ENCODE assay signal across 8 mouse cellular contexts in genomic region chr11:119942727-119943427, GRCm38 (mm10). TPM values are rescaled to one million over a fixed set of nuclear protein-coding genes. Genes with fewer than 3 reads are reported as not detected.
DNase-seq lines count a peak whose midpoint lies in the region; ATAC-seq and TF ChIP-seq lines count a peak whose summit lies in the region.

Gene Baiap2, plus strand, starts transcription at chr11:119942763.

- peak; percentile 99 to 100 for TF ChIP-seq POLR2A in MEL (IDR thresholded peaks at IDR 0.05; ENCODE audit: control insufficient read depth in 1 of 2, insufficient read depth in 1 of 2, low read depth in 1 of 2, low read length in 2 of 2, poor library complexity in 1 of 2)
- TF ChIP-seq POLR2A in cerebellum, adult 2 months (IDR thresholded peaks at IDR 0.05; ENCODE audit: borderline replicate concordance, insufficient read depth, low read length): peak; percentile 99

- peak; percentile 99 for DNase-seq in MEL (ENCODE audit: low read depth, low spot score)
- DNase-seq in cerebellum, adult 2 months: peak; percentile 98 to 99
- peak; percentile 97 for DNase-seq in forelimb bud, embryonic 11.5 days (ENCODE audit: low read depth, low spot score)
- peak; percentile 92 for DNase-seq in layer of hippocampus, adult 9-10 months (ENCODE audit: low spot score)
- peak; percentile 91 for DNase-seq in ovary, postnatal 10 days (ENCODE audit: low spot score)
- peak; percentile 99 for DNase-seq in thymus, postnatal 10 days (ENCODE audit: low spot score in 2 of 2)

- no peaks in the 10 kb centered on the region for H3K9me3 ChIP-seq in MEL (replicated peaks; ENCODE audit: insufficient read depth, low read length)
- no peaks in the 10 kb centered on the region for H3K9me3 ChIP-seq in lung, embryonic 16.5 days (ENCODE audit: control insufficient read depth, low read length)

- H3K4me3 ChIP-seq in MEL (ENCODE audit: control insufficient read depth in 1 of 2, insufficient read depth in 1 of 2, low read depth in 2 of 2, low read length in 2 of 2): peak within 1 kb of the TSS; percentile 78 to 80
- peak within 1 kb of the TSS; percentile 94 for H3K4me3 ChIP-seq in cerebellum, adult 2 months (replicated peaks; ENCODE audit: insufficient read depth, low read depth, low read length)
- H3K4me3 ChIP-seq in lung, embryonic 16.5 days (ENCODE audit: low read length): peak within 1 kb of the TSS; percentile 82

- H3K4me1 ChIP-seq in MEL (ENCODE audit: control insufficient read depth in 1 of 2, insufficient read depth in 2 of 2, low read length in 2 of 2): peaks cover 6 to 23% of the 10 kb centered on the region in 2 experiments; a peak in 3 of 4 replicates
- peaks cover 36% of the 10 kb centered on the region for H3K4me1 ChIP-seq in cerebellum, adult 2 months (ENCODE audit: control insufficient read depth, insufficient read depth, low read length)
- peaks cover 50% of the 10 kb centered on the region for H3K4me1 ChIP-seq in lung, embryonic 16.5 days (replicated peaks; ENCODE audit: control insufficient read depth, insufficient read depth, low read length)

- peaks cover 24% of the 10 kb centered on the region for H3K79me2 ChIP-seq in MEL (ENCODE audit: control insufficient read depth, insufficient read depth, low read length, poor library complexity)

- TF ChIP-seq RAD21 in MEL (IDR thresholded peaks at IDR 0.05; ENCODE audit: low read depth, low read length): no peak

- TF ChIP-seq EP300 in MEL (IDR thresholded peaks at IDR 0.05; ENCODE audit: low read depth in 1 of 2, low read length in 2 of 2): peak in 1 of 2 experiments; percentile 6; a peak in 2 of 4 replicates

- peak within 1 kb of the TSS; percentile 59 for H3K27ac ChIP-seq in MEL (ENCODE audit: control insufficient read depth, low read depth, low read length)
- peak within 1 kb of the TSS; percentile 69 for H3K27ac ChIP-seq in cerebellum, adult 2 months (ENCODE audit: insufficient read depth, low read length)
- H3K27ac ChIP-seq in lung, embryonic 16.5 days (ENCODE audit: low read length): peak within 1 kb of the TSS; percentile 88

- no peaks in the 10 kb centered on the region for H3K27me3 ChIP-seq in MEL (ENCODE audit: control insufficient read depth in 1 of 2, insufficient read depth in 2 of 2, low read length in 2 of 2)
- H3K27me3 ChIP-seq in cerebellum, adult 2 months (ENCODE audit: control insufficient read depth, insufficient read depth, low read length): no peaks in the 10 kb centered on the region
- no peaks in the 10 kb centered on the region for H3K27me3 ChIP-seq in lung, embryonic 16.5 days (ENCODE audit: control insufficient read depth, insufficient read depth, low read depth, low read length)

- no peak for TF ChIP-seq CTCF in MEL (IDR thresholded peaks at IDR 0.05 in 2 of 3, conservative IDR thresholded peaks at IDR 0.05 in 1 of 3; ENCODE audit: control insufficient read depth in 1 of 3, insufficient read depth in 1 of 3, low read depth in 2 of 3, low read length in 3 of 3, poor library complexity in 1 of 3, severe bottlenecking in 1 of 3)
- no peak for TF ChIP-seq CTCF in cerebellum, adult 2 months (IDR thresholded peaks at IDR 0.05; ENCODE audit: borderline replicate concordance, insufficient read depth, low read depth, low read length)

- H3K36me3 ChIP-seq in MEL (ENCODE audit: control insufficient read depth in 1 of 2, insufficient read depth in 2 of 2, low read length in 2 of 2): peaks cover 0 to 15% of the 10 kb centered on the region in 2 experiments; a peak in 2 of 4 replicates
- no peaks in the 10 kb centered on the region for H3K36me3 ChIP-seq in lung, embryonic 16.5 days (ENCODE audit: control insufficient read depth, insufficient read depth, low read length)

- ATAC-seq in hematopoietic stem cell, adult 5-6 weeks (replicated peaks in 1 of 2; ENCODE audit: insufficient read depth in 1 of 2, low FRiP score in 2 of 2, low TSS enrichment in 1 of 2, low read depth in 1 of 2, poor library complexity in 2 of 2, severe bottlenecking in 2 of 2): peak; percentile 88 to 90
- peak; percentile 95 for ATAC-seq in lung, embryonic 16.5 days (ENCODE audit: low read depth)

- 1% methylated on average over 79 of the region's 79 CpGs for WGBS in cerebellum, adult 2 months
- WGBS in lung, embryonic 16.5 days: under 1% methylated on average over 74 of the region's 79 CpGs

- H3K9ac ChIP-seq in MEL (ENCODE audit: control insufficient read depth, low read depth, low read length, poor library complexity, severe bottlenecking): peak within 1 kb of the TSS; percentile 78
- H3K9ac ChIP-seq in lung, embryonic 16.5 days (ENCODE audit: low read length): peak within 1 kb of the TSS; percentile 82

- peak within 1 kb of the TSS; percentile 93 for H3K4me2 ChIP-seq in lung, embryonic 16.5 days (ENCODE audit: low read depth, low read length)

TF ChIP-seq in MEL, 35 proteins besides CTCF, POLR2A, EP300 and RAD21:
- TF ChIP-seq SMC3 (IDR thresholded peaks at IDR 0.05; ENCODE audit: low read depth, low read length): no peak
- no peak for TF ChIP-seq MAFK (IDR thresholded peaks at IDR 0.05; ENCODE audit: borderline replicate concordance, low read depth, low read length)
- 0 out of 2 replicates have a peak, but pooled peaks have one; percentile 75 for TF ChIP-seq POLR2AphosphoS5 (IDR thresholded peaks at IDR 0.05; ENCODE audit: borderline replicate concordance, low read depth, low read length)
- TF ChIP-seq CHD2 (IDR thresholded peaks at IDR 0.05; ENCODE audit: low read length): no peak
- TF ChIP-seq MAX (IDR thresholded peaks at IDR 0.05; ENCODE audit: low read length): no peak
- TF ChIP-seq ETS1 (IDR thresholded peaks at IDR 0.05; ENCODE audit: low read depth, low read length): peak; percentile 21; the same call in 1 of the 2 replicates
- TF ChIP-seq MYC (IDR thresholded peaks at IDR 0.05; ENCODE audit: low read depth, low read length): no peak
- peak; percentile 81 for TF ChIP-seq MAZ (IDR thresholded peaks at IDR 0.05; ENCODE audit: low read depth, low read length)
- no peak for TF ChIP-seq JUND (IDR thresholded peaks at IDR 0.05; ENCODE audit: low read depth, low read length)
- no peak for TF ChIP-seq KAT2A (conservative IDR thresholded peaks at IDR 0.05; ENCODE audit: low read depth, low read length)
- peak; percentile 6; the same call in 1 of the 2 replicates for TF ChIP-seq ELF1 (IDR thresholded peaks at IDR 0.05; ENCODE audit: low read depth, low read length)
- TF ChIP-seq UBTF (IDR thresholded peaks at IDR 0.05; ENCODE audit: borderline replicate concordance, insufficient read depth, low read depth, low read length): no peak
- TF ChIP-seq ZMIZ1 (IDR thresholded peaks at IDR 0.05; ENCODE audit: low read depth, low read length): peak; percentile 99
- TF ChIP-seq ZC3H11A (IDR thresholded peaks at IDR 0.05; ENCODE audit: low read depth, low read length): no peak
- TF ChIP-seq HCFC1 (IDR thresholded peaks at IDR 0.05; ENCODE audit: low read depth, low read length): peak; percentile 54
- no peak for TF ChIP-seq RCOR1 (IDR thresholded peaks at IDR 0.05; ENCODE audit: low read depth, low read length)
- no peak for TF ChIP-seq BHLHE40 (IDR thresholded peaks at IDR 0.05; ENCODE audit: borderline replicate concordance, low read depth, low read length)
- no peak for TF ChIP-seq USF2 (IDR thresholded peaks at IDR 0.05; ENCODE audit: borderline replicate concordance in 1 of 2, insufficient read depth in 1 of 2, low read depth in 1 of 2, low read length in 2 of 2)
- TF ChIP-seq CHD1 (IDR thresholded peaks at IDR 0.05; ENCODE audit: low read depth, low read length): no peak
- peak; percentile 99 for TF ChIP-seq NELFE (IDR thresholded peaks at IDR 0.05; ENCODE audit: low read depth, low read length)
- TF ChIP-seq TBP (IDR thresholded peaks at IDR 0.05; ENCODE audit: low read depth, low read length): peak; percentile 97
- TF ChIP-seq POLR2AphosphoS2 (IDR thresholded peaks at IDR 0.05; ENCODE audit: low read length): peak; percentile 99
- peak; percentile 74 for TF ChIP-seq SIN3A (IDR thresholded peaks at IDR 0.05; ENCODE audit: low read length)
- no peak for TF ChIP-seq TAL1 (IDR thresholded peaks at IDR 0.05; ENCODE audit: low read length)
- no peak for TF ChIP-seq GATA1 (IDR thresholded peaks at IDR 0.05; ENCODE audit: low read depth, low read length)
- peak; percentile 58; the same call in 1 of the 2 replicates for TF ChIP-seq MXI1 (IDR thresholded peaks at IDR 0.05; ENCODE audit: low read depth, low read length)
- peak; percentile 28; the same call in 1 of the 2 replicates for TF ChIP-seq TCF12 (IDR thresholded peaks at IDR 0.05; ENCODE audit: low read depth, low read length)
- peak; percentile 51 for TF ChIP-seq NRF1 (IDR thresholded peaks at IDR 0.05; ENCODE audit: insufficient read depth, low read depth, low read length, poor library complexity, severe bottlenecking)
- no peak for TF ChIP-seq GABPA (IDR thresholded peaks at IDR 0.05; ENCODE audit: low read depth, low read length)
- no peak for TF ChIP-seq MEF2A (IDR thresholded peaks at IDR 0.05; ENCODE audit: extremely low read depth, insufficient replicate concordance, low read depth, low read length, poor library complexity, severe bottlenecking)
- no peak for TF ChIP-seq ZNF384 (IDR thresholded peaks at IDR 0.05; ENCODE audit: low read depth, low read length)
- TF ChIP-seq USF1 (IDR thresholded peaks at IDR 0.05; ENCODE audit: low read depth, low read length): no peak
- no peak for TF ChIP-seq E2F4 (IDR thresholded peaks at IDR 0.05; ENCODE audit: borderline replicate concordance, low read depth, low read length)
- no peak for TF ChIP-seq ZKSCAN1 (IDR thresholded peaks at IDR 0.05; ENCODE audit: low read depth, low read length)
- no peak for TF ChIP-seq MYB (IDR thresholded peaks at IDR 0.05; ENCODE audit: low read depth, low read length)

RNA-seq across cellular contexts. Expression of gene Baiap2, which starts in this region (rescaled TPM):
- 31.3 and 32.8 TPM in 2 replicates for total RNA-seq in MEL (2012; rRNA removed)
- polyA plus RNA-seq in MEL (2012; ENCODE audit: insufficient read depth in 1 of 2, insufficient read length in 2 of 2, low read depth in 1 of 2, low replicate concordance in 2 of 2, missing spikeins in 1 of 2): 10 to 100 TPM in 1 of 2 experiments, not detected in 1; 27.5 TPM
- polyA plus RNA-seq in cerebellum, adult 2 months (2012; rRNA removed): 116 and 141 TPM in 2 replicates
- 10.6 and 19.9 TPM in 2 replicates for total RNA-seq in hematopoietic stem cell, adult 5-6 weeks (2017)
- 31.7 and 35.6 TPM in 2 replicates for polyA plus RNA-seq in lung, embryonic 16.5 days (2015; fragmentation: Nextera tagmentation; extraction: Ambion mirVana)

Comparison
In these comparisons a context has a peak if more than half of its experiments do, and no peak if none do; other contexts are left out.
1. Peak in every context shown above with its lines: DNase-seq, ATAC-seq, H3K4me3 ChIP-seq and H3K27ac ChIP-seq.